Mouse (Mus musculus): ENCODE results near the gene Ceacam2.
"Not testable (repeated sequence)": the region's sequence is repeated elsewhere in the genome, so short reads cannot be mapped to it uniquely, and the experiment has no call there.

Gene Ceacam2

DNA sequence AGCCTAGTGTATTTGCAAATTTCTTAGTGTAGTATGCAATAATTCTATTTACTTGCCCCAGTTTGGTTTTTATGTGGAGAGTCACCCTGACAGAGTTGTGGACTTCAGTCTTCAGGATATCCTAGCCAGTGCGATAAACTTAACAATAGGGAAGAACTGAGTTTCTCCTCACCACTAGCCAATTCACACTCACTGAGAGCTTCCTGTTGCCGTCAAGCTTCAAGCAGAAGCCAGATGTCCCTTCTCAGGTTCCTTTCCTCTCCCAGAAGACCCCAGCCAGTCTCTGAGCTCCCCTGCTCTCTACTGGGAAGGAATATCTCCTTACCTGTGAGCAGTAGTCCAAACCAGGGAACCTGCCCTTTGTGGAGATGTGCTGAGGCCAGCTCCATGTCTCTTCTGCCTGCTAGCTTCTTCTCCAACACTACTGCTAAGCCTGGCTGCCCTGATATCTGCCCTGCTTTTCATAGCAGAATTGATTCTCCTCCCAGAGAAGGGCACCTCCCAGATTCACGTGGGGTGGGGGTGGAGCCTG is at the start of gene Ceacam2:
Gene Ceacam2, minus strand, starts transcription at position 482 of the 532 bp plus-strand sequence.
- not testable (repeated sequence) for DNase-seq (ENCODE audit: low spot score)

DNA sequence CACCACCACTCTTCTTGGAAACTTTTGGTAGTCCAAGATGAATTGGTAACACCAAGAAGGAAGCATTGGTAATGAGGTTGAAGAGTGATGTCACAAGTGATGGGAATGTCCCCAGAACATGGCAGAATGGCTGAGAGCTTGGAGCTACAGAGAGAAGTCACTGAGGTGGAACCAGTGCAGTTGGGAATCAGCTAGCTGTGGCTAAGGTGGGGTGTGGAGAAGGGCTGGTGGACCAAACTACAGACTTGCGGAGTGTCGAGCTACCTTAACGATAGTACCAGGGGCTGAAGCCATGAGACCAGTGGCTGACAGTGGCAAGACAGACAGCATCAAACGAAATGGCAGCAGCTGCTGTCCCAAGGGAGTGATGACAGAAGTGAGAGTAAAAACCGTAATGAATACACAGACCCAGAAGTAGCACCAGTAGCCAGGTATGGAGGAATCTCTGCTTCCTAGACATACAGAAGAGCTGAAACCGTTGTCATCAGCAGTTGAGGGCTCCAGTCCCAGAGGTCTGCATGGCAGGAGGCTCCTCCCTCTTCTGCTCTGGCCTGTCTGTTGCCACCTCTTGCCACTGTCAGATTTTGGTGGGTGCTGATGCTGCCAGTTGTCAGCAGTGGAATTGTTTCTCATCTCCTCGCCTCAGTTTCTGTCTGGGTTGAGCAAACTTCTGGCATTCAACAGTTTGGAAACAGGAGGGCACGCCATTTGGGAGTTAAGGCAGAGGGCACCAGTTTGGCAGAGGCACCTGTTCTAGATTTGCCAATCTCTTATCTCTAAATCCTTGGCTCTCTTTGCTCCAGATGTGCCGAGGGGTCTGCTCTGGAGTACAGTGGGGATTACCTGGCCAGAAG is 45.9 kb upstream of the Ceacam2 start:
- DNase-seq (ENCODE audit: low spot score), result no peak

- no peak for DNase-seq (ENCODE audit: low spot score)
These were observed 45.0 kb upstream of the Ceacam2 start for GRCm38 (mm10) chr7:25584651-25585050.

GRCm38 (mm10) chr7:25582301-25582810 is 42.7 kb upstream of the Ceacam2 start:
- no peak for DNase-seq (ENCODE audit: low spot score)

GRCm38 (mm10) chr7:25579441-25579840 is 39.8 kb upstream of the Ceacam2 start:
- DNase-seq (ENCODE audit: low spot score), result no peak

DNA sequence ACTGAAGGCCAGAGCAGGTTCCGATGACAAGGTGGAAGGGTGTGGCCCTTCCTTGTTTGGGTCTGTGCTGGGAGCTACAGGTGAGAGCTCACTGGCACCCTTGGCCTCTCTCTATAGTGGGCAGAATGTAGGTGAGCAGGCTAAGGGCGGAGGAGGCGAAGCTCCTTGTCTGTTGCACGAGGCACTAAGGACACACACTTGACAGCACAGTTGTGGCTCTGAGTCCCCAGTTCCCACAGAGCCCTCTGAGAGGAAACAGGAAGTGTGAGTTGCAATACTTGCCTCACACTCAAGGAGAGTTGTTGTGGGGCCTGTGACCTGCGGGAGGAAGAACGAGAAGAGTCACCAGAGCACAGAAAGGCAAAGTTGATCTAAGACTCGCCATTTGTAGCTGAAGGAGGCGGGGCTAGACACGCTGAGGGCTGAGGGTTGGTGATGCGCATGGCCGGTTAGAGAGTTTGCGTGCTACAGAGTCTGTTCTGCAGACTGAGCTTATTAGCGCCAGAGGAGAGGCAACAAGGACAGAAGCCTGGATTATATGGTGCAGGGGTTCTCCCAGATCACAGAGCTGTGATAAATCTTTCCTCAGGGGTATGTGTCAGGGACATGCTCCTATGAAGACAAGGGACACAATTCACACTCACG is 37.3 kb upstream of the Ceacam2 start:
- not testable (repeated sequence) for DNase-seq (ENCODE audit: low spot score)

DNA sequence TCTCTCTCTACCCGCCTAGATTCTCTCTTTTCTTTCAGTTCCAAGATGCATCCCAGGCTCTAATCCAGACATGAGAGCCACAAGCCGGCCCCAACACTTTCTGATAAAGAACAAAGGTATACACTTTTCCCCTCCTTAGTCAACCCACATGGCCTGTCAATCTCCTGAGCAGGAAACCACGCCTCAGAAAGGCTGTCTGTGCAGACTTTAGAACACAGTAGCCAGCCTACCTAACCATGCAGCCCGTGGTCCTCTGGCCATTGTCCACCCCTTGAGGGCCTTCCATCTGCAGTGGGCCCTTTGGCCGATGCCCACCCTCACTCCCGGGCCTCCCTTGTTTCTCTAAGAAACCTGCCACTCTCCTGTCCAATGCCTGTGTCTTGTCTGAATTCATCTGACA is 36.7 kb upstream of the Ceacam2 start:
- DNase-seq (ENCODE audit: low spot score), result not testable (repeated sequence)

- DNase-seq (ENCODE audit: low spot score), result no peak
These were observed 36.2 kb upstream of the Ceacam2 start for GRCm38 (mm10) chr7:25575870-25576269.

GRCm38 (mm10) chr7:25575105-25575504 is 35.4 kb upstream of the Ceacam2 start:
- DNase-seq (ENCODE audit: low spot score), result no peak

- not testable (repeated sequence) for DNase-seq (ENCODE audit: low spot score)
These were observed 34.1 kb upstream of the Ceacam2 start for GRCm38 (mm10) chr7:25573806-25574205.

GRCm38 (mm10) chr7:25568721-25569120 is 29.1 kb upstream of the Ceacam2 start:
- no peak for DNase-seq (ENCODE audit: low spot score)

DNA sequence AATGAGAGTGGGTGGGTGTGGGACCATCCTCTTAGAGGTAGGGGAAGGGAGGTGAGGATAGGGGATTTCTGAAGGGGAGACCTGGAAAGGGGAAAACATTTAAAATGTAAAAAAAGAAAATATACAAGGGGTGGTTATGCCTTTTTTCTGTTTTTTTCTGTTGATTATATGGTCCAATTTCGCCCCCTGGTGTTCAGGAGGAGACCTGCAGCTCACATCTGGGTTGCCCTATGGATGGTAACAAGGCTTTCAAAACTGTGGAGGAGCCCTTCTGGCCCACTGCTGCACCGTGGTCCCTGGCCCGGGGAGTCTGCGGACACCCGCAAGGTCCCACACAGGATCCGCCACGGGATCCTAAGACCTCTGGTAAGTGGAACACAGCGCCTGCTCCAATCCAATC is 1.8 kb upstream of the Ceacam2 start:
- not testable (repeated sequence) for DNase-seq (ENCODE audit: low spot score)

DNA sequence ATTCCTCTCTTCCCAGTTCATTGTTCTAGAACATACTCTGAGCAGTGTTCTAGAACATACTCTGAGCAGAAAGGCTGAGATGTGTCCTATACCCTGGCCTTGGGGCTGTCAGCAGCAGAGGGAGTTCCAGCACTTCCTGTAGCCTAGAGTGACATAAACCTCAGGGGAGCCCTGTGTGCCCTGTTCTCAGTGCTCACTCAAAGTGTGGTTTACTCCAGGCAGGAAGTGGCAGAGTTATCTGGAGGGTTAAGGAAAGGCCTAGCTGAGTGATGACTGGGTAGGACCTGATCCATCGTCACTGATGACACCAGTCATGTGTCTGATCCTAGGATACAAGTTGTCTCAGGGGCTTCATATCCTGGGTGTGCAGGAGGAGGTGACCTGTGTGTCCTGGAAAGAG is 297 bp upstream of the Ceacam2 start:
- not testable (repeated sequence) for DNase-seq (ENCODE audit: low spot score)

DNA sequence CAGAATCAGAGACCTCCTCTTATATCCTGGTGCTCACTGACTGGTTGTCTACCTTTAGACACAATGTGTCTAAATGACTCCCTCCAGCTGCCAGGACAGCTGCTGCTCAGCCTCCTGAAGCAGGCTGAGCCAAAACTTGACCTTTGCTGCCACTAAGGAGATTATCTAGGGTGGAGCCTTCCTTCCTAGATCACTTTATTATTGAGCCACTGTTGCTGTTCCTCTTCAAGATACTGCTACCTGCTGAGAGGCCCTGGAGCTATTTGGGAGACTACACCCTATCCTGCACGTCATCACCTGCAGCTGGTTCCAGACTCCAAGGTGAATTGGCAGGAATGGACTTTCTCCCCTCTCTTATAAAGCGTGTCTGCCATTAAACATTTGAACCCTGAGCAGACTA is 8.8 kb downstream of the Ceacam2 start:
- DNase-seq (ENCODE audit: low spot score), result no peak

GRCm38 (mm10) chr7:25516070-25516777 is 23.4 kb downstream of the Ceacam2 start:
- not testable (repeated sequence) for DNase-seq (ENCODE audit: low spot score)

DNA sequence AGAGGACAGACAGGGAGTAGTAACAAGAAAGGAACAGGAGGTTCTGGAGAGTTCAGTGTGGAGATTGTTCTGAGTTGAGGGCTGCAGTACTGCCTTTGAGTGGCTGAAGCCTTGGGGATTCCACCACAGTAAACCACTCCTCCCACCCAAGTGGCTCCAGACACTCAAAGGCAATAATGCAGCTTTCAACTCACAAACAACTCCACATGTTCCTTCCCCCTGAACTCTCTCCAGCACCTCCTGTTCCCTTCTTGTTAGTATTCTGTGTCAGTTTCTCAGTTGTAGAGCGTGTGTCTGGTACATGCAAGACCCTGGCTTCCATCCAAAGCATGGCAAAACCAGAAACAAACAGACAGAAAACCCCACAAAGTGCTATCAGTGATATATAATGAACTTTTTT is 24.0 kb downstream of the Ceacam2 start:
- not testable (repeated sequence) for DNase-seq (ENCODE audit: low spot score)

DNA sequence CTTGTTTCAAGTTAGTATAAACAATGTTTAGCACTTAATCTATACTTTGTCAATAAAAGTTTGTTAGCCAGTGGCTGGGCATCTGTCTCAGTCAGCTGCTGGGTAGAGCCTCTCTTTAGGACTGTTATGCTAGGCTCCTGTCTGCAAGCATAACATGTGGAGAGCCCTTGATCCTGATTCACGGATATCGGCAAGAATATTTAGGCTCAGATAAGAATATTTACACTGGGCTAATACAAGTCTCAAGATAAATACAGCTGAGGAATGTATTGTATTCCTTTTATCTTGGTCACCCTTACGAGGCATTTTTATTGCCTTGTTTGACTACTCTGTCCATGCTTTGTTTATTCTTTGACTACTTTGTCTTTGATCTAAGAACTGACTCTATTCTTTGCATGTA is 29.7 kb downstream of the Ceacam2 start:
- DNase-seq (ENCODE audit: low spot score), result no peak

- no peak for DNase-seq (ENCODE audit: low spot score)
These were observed 45.0 kb downstream of the Ceacam2 start for GRCm38 (mm10) chr7:25494649-25495048.

- DNase-seq (ENCODE audit: low spot score), result not testable (repeated sequence)
These were observed 49.0 kb downstream of the Ceacam2 start for GRCm38 (mm10) chr7:25490698-25491097.

- not testable (repeated sequence) for DNase-seq (ENCODE audit: low spot score)
These were observed 50.3 kb downstream of the Ceacam2 start for GRCm38 (mm10) chr7:25489382-25489781.

DNA sequence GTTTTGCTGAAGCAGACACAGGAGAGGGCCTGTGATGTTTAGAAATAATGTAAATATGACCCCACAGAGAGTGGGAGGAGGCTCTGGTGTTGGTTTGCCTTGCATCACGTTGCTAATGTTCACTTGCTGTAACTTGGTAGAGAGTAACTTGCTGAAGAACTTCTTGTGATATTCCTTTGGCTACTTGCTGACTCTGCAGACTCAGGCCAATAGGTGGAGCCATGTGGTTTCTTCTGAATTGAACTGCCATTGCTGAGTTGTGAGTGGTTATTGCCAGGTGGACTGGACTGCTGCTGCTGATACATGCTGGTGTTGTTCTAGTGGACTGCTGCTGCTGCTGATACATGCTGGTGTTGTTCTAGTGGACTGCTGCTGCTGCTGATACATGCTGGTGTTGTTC is 53.5 kb downstream of the Ceacam2 start:
- no peak for DNase-seq (ENCODE audit: low spot score)

- no peak for DNase-seq (ENCODE audit: low spot score)
These were observed 54.6 kb downstream of the Ceacam2 start for GRCm38 (mm10) chr7:25485061-25485460.
